Mouse (Mus musculus) C2C12 (cell line): ENCODE data around the gene Hebp1.

Experiments
- CTCF ChIP-seq: IDR thresholded peaks from one replicate; pipeline ENCODE4 v1.5.1; 2011; ENCODE audit not compliant: control insufficient read depth, insufficient read depth, insufficient read length
- MYOG ChIP-seq: IDR thresholded peaks from one replicate; pipeline ENCODE4 v1.6.1; 2011; ENCODE audit not compliant: control insufficient read depth, insufficient read length; ENCODE audit errors: extremely low read depth

DNA sequence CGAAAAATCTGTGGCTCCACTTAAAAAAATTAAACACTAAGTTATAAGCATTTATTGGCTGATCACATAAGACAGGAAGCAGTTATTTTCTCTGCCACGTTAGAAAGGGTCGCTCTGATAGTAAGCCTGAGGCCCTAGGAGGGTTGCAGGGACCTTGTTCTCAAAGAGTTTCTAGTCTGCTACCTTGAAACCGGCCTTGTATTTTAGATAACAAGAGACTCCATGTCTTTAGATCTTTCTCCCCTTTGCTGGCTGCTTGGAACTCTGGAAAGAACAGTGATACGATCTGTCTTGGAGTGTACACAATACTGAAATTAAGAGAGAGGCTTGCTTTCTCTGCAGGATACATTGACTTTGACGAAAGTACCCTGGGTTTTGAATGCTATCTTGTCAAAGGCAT lies 904 bp upstream of the Hebp1 start:
- no peak for TF ChIP-seq CTCF
- TF ChIP-seq MYOG = no peak
